In the genomic region with DNA sequence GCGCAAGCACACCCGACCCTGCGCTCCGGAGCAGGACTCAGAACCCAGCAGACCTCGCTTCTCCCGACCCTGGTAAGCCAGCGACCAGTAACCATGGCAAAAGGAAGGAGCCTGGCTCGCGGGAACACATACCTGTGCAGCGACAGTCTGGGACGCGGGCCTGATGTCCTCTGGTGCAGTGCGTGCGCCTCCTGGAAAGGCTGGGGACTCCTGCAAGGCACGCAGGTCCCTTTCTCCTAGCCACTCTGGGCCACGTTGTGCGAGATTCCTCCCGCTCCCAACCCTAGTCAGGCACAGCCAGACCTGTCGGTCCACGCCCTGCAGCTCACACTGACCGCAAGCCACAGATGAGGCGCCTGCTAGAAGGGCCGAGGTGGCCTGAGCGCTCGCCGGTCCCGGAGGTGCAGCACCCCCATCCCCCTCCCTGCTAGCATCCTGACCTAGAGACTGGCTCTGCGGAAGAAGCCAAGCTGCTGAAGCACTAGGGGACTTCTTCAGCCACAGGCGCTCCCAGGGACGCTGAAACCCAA, we compare ENCODE assay signal across 8 mouse cellular contexts. TPM values are rescaled to one million over a fixed set of nuclear protein-coding genes. Genes with fewer than 3 reads are reported as not detected.
A peak's percentile ranks its signal among the peaks of the same experiment; 100 is the strongest.
DNase-seq lines count a peak whose midpoint lies in the region; ATAC-seq and TF ChIP-seq lines count a peak whose summit lies in the region.

No protein-coding gene starts in this region.

- peak overlapping the region; percentile 53 for H3K4me2 ChIP-seq in stomach, embryonic 16.5 days (ENCODE audit: low read depth, low read length)

- H3K36me3 ChIP-seq in liver, adult 2 months (ENCODE audit: control insufficient read depth, insufficient read depth, low read length) = no peaks in the 10 kb centered on the region
- no peaks in the 10 kb centered on the region for H3K36me3 ChIP-seq in embryonic facial prominence, embryonic 10.5 days (replicated peaks)
- no peaks in the 10 kb centered on the region for H3K36me3 ChIP-seq in midbrain, embryonic 10.5 days
- H3K36me3 ChIP-seq in stomach, embryonic 16.5 days (ENCODE audit: control insufficient read depth, insufficient read depth, low read length) = no peaks in the 10 kb centered on the region

- H3K79me2 ChIP-seq in liver, adult 2 months (ENCODE audit: control insufficient read depth, insufficient read depth, low read length) = no peaks in the 10 kb centered on the region

- TF ChIP-seq POLR2A in liver, adult 2 months (IDR thresholded peaks at IDR 0.05; ENCODE audit: extremely low read depth, insufficient read depth, low read length) = no peak

- H3K4me3 ChIP-seq in liver, adult 2 months (ENCODE audit: insufficient read depth, low read depth, low read length) = peak overlapping the region; percentile 37; the same call in 1 of the 2 replicates
- peak overlapping the region; percentile 28 for H3K4me3 ChIP-seq in brown adipose tissue, adult 24 weeks (ENCODE audit: insufficient read depth, low read depth, low read length)
- H3K4me3 ChIP-seq in embryonic facial prominence, embryonic 10.5 days = peak overlapping the region; percentile 58
- H3K4me3 ChIP-seq in midbrain, embryonic 10.5 days = peak overlapping the region; percentile 58
- peak overlapping the region; percentile 35 for H3K4me3 ChIP-seq in stomach, embryonic 16.5 days (replicated peaks; ENCODE audit: low read length)

- H3K27ac ChIP-seq in liver, adult 2 months (replicated peaks; ENCODE audit: insufficient read depth, low read depth, low read length) = no peak overlapping the region
- no peak overlapping the region for H3K27ac ChIP-seq in brown adipose tissue, adult 24 weeks (replicated peaks; ENCODE audit: low read depth, low read length)
- H3K27ac ChIP-seq in embryonic facial prominence, embryonic 10.5 days (replicated peaks) = no peak overlapping the region; the same call in 1 of the 2 replicates
- no peak overlapping the region for H3K27ac ChIP-seq in midbrain, embryonic 10.5 days (replicated peaks)
- H3K27ac ChIP-seq in stomach, embryonic 16.5 days (ENCODE audit: low read length) = no peak overlapping the region

- ATAC-seq in stomach, embryonic 16.5 days (ENCODE audit: insufficient read depth, low FRiP score) = peak; percentile 59; the same call in 1 of the 2 replicates

- no peak for DNase-seq in liver, adult 2 months (ENCODE audit: extremely low read depth, low read depth, low spot score)
- no peak for DNase-seq in liver
- DNase-seq in embryonic facial prominence, embryonic 10.5 days (ENCODE audit: low spot score) = peak; percentile 54
- DNase-seq in induced T-regulatory cell, adult 2 months (ENCODE audit: low read depth) = peak; percentile 78
- DNase-seq in midbrain, embryonic 10.5 days (ENCODE audit: low spot score) = peak; percentile 50
- DNase-seq in gastrocnemius, postnatal 25 days = no peak

- no peaks in the 10 kb centered on the region for H3K4me1 ChIP-seq in liver, adult 2 months (ENCODE audit: control insufficient read depth, insufficient read depth, low read length)
- H3K4me1 ChIP-seq in brown adipose tissue, adult 24 weeks (ENCODE audit: control insufficient read depth, insufficient read depth, insufficient read length, low read length) = no peaks in the 10 kb centered on the region
- peaks cover 23% of the 10 kb centered on the region for H3K4me1 ChIP-seq in embryonic facial prominence, embryonic 10.5 days
- H3K4me1 ChIP-seq in midbrain, embryonic 10.5 days = peaks cover 30% of the 10 kb centered on the region
- H3K4me1 ChIP-seq in stomach, embryonic 16.5 days (ENCODE audit: control insufficient read depth, insufficient read depth, low read length) = peaks cover 10% of the 10 kb centered on the region

- no peaks in the 10 kb centered on the region for H3K9me3 ChIP-seq in embryonic facial prominence, embryonic 10.5 days
- H3K9me3 ChIP-seq in midbrain, embryonic 10.5 days (replicated peaks) = no peaks in the 10 kb centered on the region
- H3K9me3 ChIP-seq in stomach, embryonic 16.5 days (replicated peaks; ENCODE audit: control insufficient read depth, low read length) = no peaks in the 10 kb centered on the region

- no peak for TF ChIP-seq CTCF in liver, adult 2 months (IDR thresholded peaks at IDR 0.05; ENCODE audit: low read depth, low read length)

- peaks cover 11% of the 10 kb centered on the region for H3K27me3 ChIP-seq in liver, adult 2 months (ENCODE audit: control insufficient read depth, insufficient read depth, low read length)
- H3K27me3 ChIP-seq in embryonic facial prominence, embryonic 10.5 days (replicated peaks; ENCODE audit: low read depth, poor library complexity, severe bottlenecking) = peaks cover 79% of the 10 kb centered on the region
- peaks cover 70% of the 10 kb centered on the region for H3K27me3 ChIP-seq in midbrain, embryonic 10.5 days (ENCODE audit: low read depth, poor library complexity, severe bottlenecking)
- H3K27me3 ChIP-seq in stomach, embryonic 16.5 days (ENCODE audit: control insufficient read depth, insufficient read depth, low read length) = peaks cover 35% of the 10 kb centered on the region

- no peak overlapping the region for H3K9ac ChIP-seq in liver, adult 2 months (ENCODE audit: low read depth, low read length)
- H3K9ac ChIP-seq in stomach, embryonic 16.5 days (ENCODE audit: low read length) = peak overlapping the region; percentile 44

- 3% methylated on average over 30 of the region's 30 CpGs for WGBS in liver, adult 2 months
- WGBS in embryonic facial prominence, embryonic 10.5 days = under 1% methylated on average over 30 of the region's 30 CpGs
- WGBS in midbrain, embryonic 10.5 days = under 1% methylated on average over 30 of the region's 30 CpGs
- under 1% methylated on average over 30 of the region's 30 CpGs for WGBS in stomach, embryonic 16.5 days

RNA-seq across cellular contexts. Expression of a gene that starts 8.8 kb away (rescaled TPM):
- total RNA-seq in liver, adult 2 months (2014; rRNA removed) = 0.09 and 0.20 TPM in 2 replicates
- polyA plus RNA-seq in liver, adult 2 months (2012; rRNA removed) = 0.28 and 0.85 TPM in 2 replicates
- polyA plus RNA-seq in brown adipose tissue, adult 24 weeks (2012; ENCODE audit: insufficient read depth, insufficient read length, missing spikeins) = not detected in 2 replicates
- 0.21 and 0.34 TPM in 2 replicates for polyA plus RNA-seq in embryonic facial prominence, embryonic 10.5 days (2016; fragmentation: Nextera tagmentation; extraction: Ambion mirVana)
- polyA plus RNA-seq in midbrain, embryonic 10.5 days (2016; fragmentation: Nextera tagmentation; extraction: Ambion mirVana) = 0.29 and 1.1 TPM in 2 replicates
- 0.85 and 0.97 TPM in 2 replicates for polyA plus RNA-seq in stomach, embryonic 16.5 days (2015; fragmentation: Nextera tagmentation; extraction: Ambion mirVana)
- under 1 TPM in 1 of 2 experiments, not detected in 1; 0.21 TPM for total RNA-seq in gastrocnemius, postnatal 25 days (2021)

Comparison
In these comparisons a context has a peak if more than half of its experiments do, and no peak if none do; other contexts are left out.
1. DNase-seq: peak in embryonic facial prominence, embryonic 10.5 days (single experiment), induced T-regulatory cell, adult 2 months (single experiment) and midbrain, embryonic 10.5 days (single experiment); none in liver, adult 2 months (single experiment), liver (single experiment) and gastrocnemius, postnatal 25 days (single experiment).
2. Peak in every context shown above with its lines, with median percentiles within 50 percentile points of each other: H3K4me3 ChIP-seq.